Mouse (Mus musculus) cerebellum, adult 2 months (tissue): ENCODE results near the gene Limch1.

Experiments
- CTCF ChIP-seq: fragments of 200-500 bp; IDR thresholded peaks from 2 replicates; pipeline ENCODE4 v1.5.1; 2011; ENCODE audit warnings: low read depth, mild to moderate bottlenecking, control low read depth, low read length, moderate library complexity, borderline replicate concordance; ENCODE audit not compliant: insufficient read depth
- POLR2A ChIP-seq: fragments of 200-500 bp; IDR thresholded peaks from 2 replicates; pipeline ENCODE4 v1.6.1; 2011; ENCODE audit warnings: low read length, control low read depth, borderline replicate concordance; ENCODE audit not compliant: insufficient read depth

DNA sequence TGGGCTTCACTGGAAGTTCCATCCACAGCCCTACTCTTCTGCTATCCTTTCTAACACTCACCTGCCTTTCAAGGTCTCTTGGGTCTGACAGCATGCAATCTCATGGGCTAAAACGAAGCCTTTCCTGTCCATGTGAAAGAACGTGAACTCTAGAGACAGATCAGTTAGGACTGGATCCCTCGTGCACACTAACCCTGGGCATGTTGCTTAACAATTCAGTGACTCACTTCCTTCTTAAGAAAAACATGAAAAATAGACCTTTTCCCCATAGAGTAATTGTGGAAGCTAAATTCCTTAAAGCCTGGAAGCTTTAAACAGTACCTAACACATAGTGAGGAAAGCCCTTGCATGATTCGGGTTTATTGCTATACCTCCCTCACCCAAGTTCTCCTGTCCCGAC lies 345.2 kb downstream of the Limch1 start:
- TF ChIP-seq POLR2A: no peak
- TF ChIP-seq CTCF: no peak
